Mouse (Mus musculus) ZHBTc4 (cell line): ENCODE measurements around the gene Tab1.
A peak's percentile ranks its signal among the peaks of the same experiment; 100 is the strongest.

Experiments used
- DNase-seq: peaks from one replicate; pipeline ENCODE4 v3.0.0-alpha.2; 2011; ENCODE audit warnings: low read depth, low spot score

The Tab1 gene

DNA sequence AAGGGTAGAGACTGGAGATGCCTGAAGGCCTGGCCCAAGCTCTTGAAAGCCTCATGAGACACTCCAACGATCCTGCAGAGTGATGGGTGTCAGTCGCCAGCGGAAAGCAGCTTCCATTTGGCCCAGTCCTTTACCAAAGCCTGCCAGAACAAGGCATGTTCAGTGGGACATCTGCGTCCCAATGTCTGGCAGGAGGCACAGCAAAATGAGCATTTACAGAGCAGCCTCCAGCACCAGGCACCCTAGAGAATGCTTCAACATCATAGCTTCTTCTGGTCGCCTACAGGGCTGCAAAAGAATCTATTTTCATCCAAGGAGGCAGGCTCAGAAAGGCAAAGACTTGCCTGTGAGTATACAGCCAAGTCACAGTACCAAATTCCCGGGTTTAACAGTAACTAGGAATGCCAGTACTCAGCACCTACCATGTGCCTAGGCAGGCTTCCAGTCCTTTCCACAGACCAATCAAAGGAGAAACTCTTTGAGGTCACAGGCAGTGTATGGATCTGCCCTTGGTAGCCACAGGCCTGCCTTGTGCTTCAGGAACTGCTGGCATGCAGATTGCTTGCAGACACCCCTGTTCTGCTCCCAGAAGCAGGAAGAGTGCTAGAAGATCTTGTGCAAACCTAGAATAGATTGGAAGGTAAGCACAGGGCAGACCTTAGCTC, 69.3 kb downstream of the Tab1 start:
- DNase-seq, result no peak

DNA sequence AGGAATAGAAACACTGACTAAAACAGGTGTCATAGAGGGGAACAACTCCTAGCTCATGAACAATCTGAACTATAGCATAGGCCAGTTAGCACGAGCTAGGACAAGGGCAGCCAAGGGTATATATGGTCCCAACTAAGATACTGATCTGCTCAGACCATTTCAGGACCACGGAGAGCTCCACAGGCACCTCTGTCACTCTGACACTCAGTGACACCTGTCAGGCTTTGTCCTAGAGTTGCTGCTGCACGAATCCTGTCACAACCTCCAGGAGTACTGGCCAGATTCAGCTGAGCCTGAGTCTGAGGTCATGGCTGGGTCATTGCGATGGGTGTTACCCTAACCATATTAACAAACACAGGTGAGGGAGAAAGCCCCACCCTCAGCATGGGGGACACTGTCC, 70.5 kb downstream of the Tab1 start:
- peak; percentile 72 for DNase-seq

- DNase-seq, result no peak
Observed at GRCm38 (mm10) chr15:80206057-80206565, 73.2 kb downstream of the Tab1 start.

DNA sequence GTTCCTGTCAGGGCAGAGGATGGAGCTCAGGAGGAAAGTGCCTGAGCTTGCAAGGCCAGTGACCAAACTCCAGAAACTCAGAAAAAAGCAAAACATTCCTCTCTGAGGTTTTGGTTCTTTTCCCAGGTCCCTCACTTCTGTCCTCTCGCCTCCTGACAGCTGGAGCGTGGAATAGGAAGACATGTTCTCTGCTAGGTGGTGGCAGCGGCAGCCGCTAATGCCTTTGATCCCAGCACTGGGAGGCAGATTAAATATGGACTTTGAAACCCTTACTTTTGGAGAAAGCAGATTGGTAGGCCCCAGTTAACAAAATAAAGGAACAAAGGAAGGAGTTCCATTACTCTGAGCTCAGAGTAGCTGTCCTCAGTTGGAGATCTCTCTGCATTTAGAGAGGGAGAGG, 75.5 kb downstream of the Tab1 start:
- peak; percentile 35 for DNase-seq
